Mouse (Mus musculus) lung, adult 2 months (tissue): ENCODE data around the gene Ccpg1os.

ENCODE experiments used
- CTCF ChIP-seq: fragments of 200-500 bp; IDR thresholded peaks from 2 replicates; pipeline ENCODE4 v1.5.1; 2011; ENCODE audit warnings: mild to moderate bottlenecking, low read length, control low read depth; ENCODE audit not compliant: insufficient read depth
- POLR2A ChIP-seq: fragments of 200-500 bp; IDR thresholded peaks from 2 replicates; pipeline ENCODE4 v1.6.1; 2011; ENCODE audit warnings: low read depth, mild to moderate bottlenecking, control low read depth, low read length, borderline replicate concordance; ENCODE audit errors: extremely low read depth

GRCm38 (mm10) chr9:73012629-73013028 is 27.4 kb upstream of the Ccpg1os start:
- TF ChIP-seq CTCF (no peak), POLR2A (no peak)
